Comparison of ENCODE assay signal across 8 mouse cellular contexts in the genomic region with DNA sequence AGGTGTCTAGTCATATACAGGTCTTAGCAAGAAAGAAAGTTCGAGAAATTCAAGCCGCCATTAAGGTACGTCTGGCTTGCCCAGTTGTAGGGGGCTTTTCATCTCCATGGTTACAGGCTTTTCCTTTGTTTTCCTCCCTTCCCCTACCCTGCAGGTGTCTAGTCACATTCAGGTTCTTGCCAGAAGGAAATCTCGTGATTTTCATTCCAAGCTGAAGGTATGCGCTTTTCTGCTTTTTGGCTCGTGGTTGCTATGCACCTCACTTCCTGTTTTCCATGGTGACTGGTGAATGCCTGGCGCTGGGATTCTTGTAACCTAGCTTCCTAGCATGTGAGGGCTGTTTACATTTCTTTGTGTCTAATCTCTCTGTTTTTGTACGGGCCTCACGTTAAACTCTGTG.
DNase-seq lines count a peak whose midpoint lies in the region; ATAC-seq and TF ChIP-seq lines count a peak whose summit lies in the region.
"Had no signal": no experiment of that assay in that cellular context is flagged by ENCODE, and none has a peak within 500 bp of the region (broad histone marks: within the 10 kb centered on the region; RNA-seq: fewer than 3 reads in every experiment).

No protein-coding gene starts in this region.

- H3K36me3 ChIP-seq in liver, embryonic 12.5 days = no peaks in the 10 kb centered on the region
- H3K36me3 ChIP-seq in embryonic facial prominence, embryonic 13.5 days = peaks cover 2% of the 10 kb centered on the region; the same call in 1 of the 2 replicates
- no peaks in the 10 kb centered on the region for H3K36me3 ChIP-seq in hindbrain, postnatal 0 days (ENCODE audit: insufficient read depth, low read length)

- no peak overlapping the region for H3K27ac ChIP-seq in liver, embryonic 12.5 days
- peak overlapping the region; percentile 53 for H3K27ac ChIP-seq in embryonic facial prominence, embryonic 13.5 days
- H3K27ac ChIP-seq in hindbrain, postnatal 0 days = peak overlapping the region; percentile 74

- DNase-seq in liver = no peak
- peak; percentile 86 for DNase-seq in hindbrain, postnatal 0 days (ENCODE audit: low spot score)
- DNase-seq in neural tube, embryonic 10.5 days (ENCODE audit: extremely low spot score, low spot score) = peak; percentile 40
- DNase-seq in adrenal gland, postnatal 25 days = no peak
- no peak for DNase-seq in thymus, postnatal 10 days (ENCODE audit: low spot score in 2 of 2)

- no peak for ATAC-seq in liver, embryonic 12.5 days
- ATAC-seq in embryonic facial prominence, embryonic 13.5 days (ENCODE audit: insufficient number of reproducible peaks, insufficient read depth, low FRiP score, low TSS enrichment, low read depth) = peak; percentile 39; the same call in 1 of the 2 replicates
- ATAC-seq in hindbrain, postnatal 0 days = peak; percentile 80

- no peaks in the 10 kb centered on the region for H3K4me1 ChIP-seq in liver, embryonic 12.5 days
- peaks cover 29% of the 10 kb centered on the region for H3K4me1 ChIP-seq in embryonic facial prominence, embryonic 13.5 days
- H3K4me1 ChIP-seq in hindbrain, postnatal 0 days (ENCODE audit: insufficient read depth, low read length) = no peaks in the 10 kb centered on the region; the same call in 1 of the 2 replicates

- 31% methylated on average over 9 of the region's 9 CpGs for WGBS in liver, embryonic 12.5 days (ENCODE audit: insufficient replicate concordance)
- WGBS in embryonic facial prominence, embryonic 13.5 days = 20% methylated on average over 9 of the region's 9 CpGs
- WGBS in hindbrain, postnatal 0 days = 5% methylated on average over 9 of the region's 9 CpGs

- no peak overlapping the region for H3K4me3 ChIP-seq in liver, embryonic 12.5 days
- H3K4me3 ChIP-seq in embryonic facial prominence, embryonic 13.5 days = 0 out of 2 replicates have a peak overlapping the region, but pooled peaks have one; percentile 12
- peak overlapping the region; percentile 27 for H3K4me3 ChIP-seq in hindbrain, postnatal 0 days (ENCODE audit: low read length)
- H3K4me3 ChIP-seq: myocyte had no signal

- H3K27me3 ChIP-seq in liver, embryonic 12.5 days (replicated peaks) = peaks cover 22% of the 10 kb centered on the region
- H3K27me3 ChIP-seq in embryonic facial prominence, embryonic 13.5 days = no peaks in the 10 kb centered on the region
- no peaks in the 10 kb centered on the region for H3K27me3 ChIP-seq in hindbrain, postnatal 0 days (ENCODE audit: insufficient read depth, low read length)

- no peak for TF ChIP-seq CTCF in hindbrain, postnatal 0 days (IDR thresholded peaks at IDR 0.05; ENCODE audit: low read depth)

- H3K9me3 ChIP-seq in liver, embryonic 12.5 days (replicated peaks) = no peaks in the 10 kb centered on the region
- H3K9me3 ChIP-seq in embryonic facial prominence, embryonic 13.5 days = 0 out of 2 replicates have a peak, but pooled peaks cover 4% of the 10 kb centered on the region
- no peaks in the 10 kb centered on the region for H3K9me3 ChIP-seq in hindbrain, postnatal 0 days (ENCODE audit: low read length)

- H3K9ac ChIP-seq in liver, embryonic 12.5 days = no peak overlapping the region
- 0 out of 2 replicates have a peak overlapping the region, but pooled peaks have one; percentile 6 for H3K9ac ChIP-seq in embryonic facial prominence, embryonic 13.5 days
- H3K9ac ChIP-seq in hindbrain, postnatal 0 days (replicated peaks; ENCODE audit: low read length) = no peak overlapping the region

- H3K4me2 ChIP-seq in liver, embryonic 12.5 days = peak overlapping the region; percentile 21; the same call in 1 of the 2 replicates
- H3K4me2 ChIP-seq in embryonic facial prominence, embryonic 13.5 days = peak overlapping the region; percentile 40
- H3K4me2 ChIP-seq in hindbrain, postnatal 0 days (ENCODE audit: low read depth, low read length) = peak overlapping the region; percentile 56

Comparison
In these comparisons a context has a peak if more than half of its experiments do, and no peak if none do; other contexts are left out.
1. DNase-seq: peak in hindbrain, postnatal 0 days (single experiment) and neural tube, embryonic 10.5 days (single experiment); none in liver (single experiment), adrenal gland, postnatal 25 days (single experiment) and thymus, postnatal 10 days (0 of 2).
2. Peak in every context shown above with its lines, with median percentiles within 50 percentile points of each other: H3K4me2 ChIP-seq.